In genomic region chr7:79140897-79141296, GRCm38 (mm10) we compare ENCODE assay signal across 7 mouse cellular contexts. TPM values are rescaled to one million over a fixed set of nuclear protein-coding genes. Genes with fewer than 3 reads are reported as not detected.
DNase-seq lines count a peak whose midpoint lies in the region; ATAC-seq and TF ChIP-seq lines count a peak whose summit lies in the region.

No protein-coding gene starts in this region.

- no peak overlapping the region for H3K4me2 ChIP-seq in forebrain, embryonic 11.5 days (ENCODE audit: low read depth, low read length, severe bottlenecking)
- no peak overlapping the region for H3K4me2 ChIP-seq in midbrain, embryonic 12.5 days (replicated peaks)

- H3K9ac ChIP-seq in forebrain, embryonic 11.5 days (ENCODE audit: low read length) = no peak overlapping the region
- no peak overlapping the region for H3K9ac ChIP-seq in midbrain, embryonic 12.5 days (replicated peaks)

- 35% methylated on average over 8 of the region's 8 CpGs for WGBS in forebrain, embryonic 11.5 days
- WGBS in midbrain, embryonic 12.5 days = 37% methylated on average over 8 of the region's 8 CpGs
- 53% methylated on average over 8 of the region's 8 CpGs for WGBS in spleen, adult 2 months

- no peaks in the 10 kb centered on the region for H3K27me3 ChIP-seq in forebrain, embryonic 11.5 days (ENCODE audit: control insufficient read depth, insufficient read depth, low read length)
- no peaks in the 10 kb centered on the region for H3K27me3 ChIP-seq in midbrain, embryonic 12.5 days
- H3K27me3 ChIP-seq in spleen, adult 2 months (ENCODE audit: control insufficient read depth, insufficient read depth, low read length) = no peaks in the 10 kb centered on the region

- no peak for TF ChIP-seq POLR2A in spleen, adult 2 months (IDR thresholded peaks at IDR 0.05; ENCODE audit: low read depth, low read length)

- peak; percentile 87 for DNase-seq in NIH3T3 (ENCODE audit: low read depth)
- DNase-seq in c-Kit-negative CD71-positive TER-119-positive erythroid progenitor cells, embryonic 14.5 days (ENCODE audit: low read depth, low spot score) = peak; percentile 26
- DNase-seq in forebrain, embryonic 11.5 days (ENCODE audit: low spot score) = peak; percentile 89
- DNase-seq in left cerebral cortex, adult 18-20 months (ENCODE audit: low spot score in 2 of 2) = peak; percentile 84 to 85
- DNase-seq in spleen, adult 2 months (ENCODE audit: low read depth in 1 of 2, low spot score in 2 of 2) = peak in 1 of 2 experiments; percentile 57

- ATAC-seq in forebrain, embryonic 11.5 days (replicated peaks; ENCODE audit: low FRiP score) = no peak
- peak; percentile 57 to 76; a peak in 3 of 4 replicates for ATAC-seq in hematopoietic stem cell, adult 5-6 weeks (replicated peaks in 1 of 2; ENCODE audit: insufficient read depth in 1 of 2, low FRiP score in 2 of 2, low TSS enrichment in 1 of 2, low read depth in 1 of 2, poor library complexity in 2 of 2, severe bottlenecking in 2 of 2)
- ATAC-seq in midbrain, embryonic 12.5 days (ENCODE audit: low FRiP score, low read depth) = 0 out of 2 replicates have a peak, but pooled peaks have one; percentile 23

- peak; percentile 95 for TF ChIP-seq CTCF in spleen, adult 2 months (IDR thresholded peaks at IDR 0.05; ENCODE audit: extremely low read depth, insufficient read depth, insufficient read length, insufficient replicate concordance)

- no peaks in the 10 kb centered on the region for H3K9me3 ChIP-seq in forebrain, embryonic 11.5 days (ENCODE audit: control insufficient read depth, low read length)
- no peaks in the 10 kb centered on the region for H3K9me3 ChIP-seq in midbrain, embryonic 12.5 days

- no peak overlapping the region for H3K27ac ChIP-seq in forebrain, embryonic 11.5 days (ENCODE audit: low read depth, low read length)
- no peak overlapping the region for H3K27ac ChIP-seq in midbrain, embryonic 12.5 days (replicated peaks)
- H3K27ac ChIP-seq in spleen, adult 2 months (ENCODE audit: insufficient read depth, low read length) = no peak overlapping the region

- no peak overlapping the region for H3K4me3 ChIP-seq in forebrain, embryonic 11.5 days (ENCODE audit: low read depth, low read length)
- no peak overlapping the region for H3K4me3 ChIP-seq in midbrain, embryonic 12.5 days
- H3K4me3 ChIP-seq in spleen, adult 2 months (ENCODE audit: extremely low read depth, insufficient read depth, insufficient read length) = no peak overlapping the region

- no peaks in the 10 kb centered on the region for H3K36me3 ChIP-seq in forebrain, embryonic 11.5 days (ENCODE audit: control insufficient read depth, insufficient read depth, low read length)
- H3K36me3 ChIP-seq in midbrain, embryonic 12.5 days = peaks cover 9% of the 10 kb centered on the region; the same call in 1 of the 2 replicates
- peaks cover 7% of the 10 kb centered on the region for H3K36me3 ChIP-seq in spleen, adult 2 months (ENCODE audit: control insufficient read depth, insufficient read depth, low read length)

- H3K4me1 ChIP-seq in forebrain, embryonic 11.5 days (replicated peaks; ENCODE audit: control insufficient read depth, insufficient read depth, low read length) = no peaks in the 10 kb centered on the region
- H3K4me1 ChIP-seq in midbrain, embryonic 12.5 days = no peaks in the 10 kb centered on the region
- H3K4me1 ChIP-seq in spleen, adult 2 months (ENCODE audit: control insufficient read depth, insufficient read depth, insufficient read length) = no peaks in the 10 kb centered on the region

RNA-seq across cellular contexts. Expression of gene Mfge8, which starts 8.0 kb away (rescaled TPM):
- polyA plus RNA-seq in forebrain, embryonic 11.5 days (2014; fragmentation: Nextera tagmentation; extraction: Ambion mirVana) = 65.1 and 78.7 TPM in 2 replicates
- total RNA-seq in hematopoietic stem cell, adult 5-6 weeks (2017) = 30.7 and 36.0 TPM in 2 replicates
- total RNA-seq in left cerebral cortex, adult 18-20 months (2021) = 100 to 1,000 TPM; 184 to 202 TPM
- 57.6 and 68.1 TPM in 2 replicates for polyA plus RNA-seq in midbrain, embryonic 12.5 days (2016; fragmentation: Nextera tagmentation; extraction: Ambion mirVana)
- polyA plus RNA-seq in spleen, adult 2 months (2012; rRNA removed) = 799 and 1,110 TPM in 2 replicates

RNA-seq across cellular contexts. Expression of gene Hapln3, which starts 10.1 kb away (rescaled TPM):
- 1.5 and 2.8 TPM in 2 replicates for polyA plus RNA-seq in forebrain, embryonic 11.5 days (2014; fragmentation: Nextera tagmentation; extraction: Ambion mirVana)
- total RNA-seq in hematopoietic stem cell, adult 5-6 weeks (2017) = not detected in 2 replicates
- total RNA-seq in left cerebral cortex, adult 18-20 months (2021) = 1 to 10 TPM; 1.9 to 2.2 TPM
- polyA plus RNA-seq in midbrain, embryonic 12.5 days (2016; fragmentation: Nextera tagmentation; extraction: Ambion mirVana) = 1.5 and 2.0 TPM in 2 replicates
- polyA plus RNA-seq in spleen, adult 2 months (2012; rRNA removed) = 0.90 and 1.5 TPM in 2 replicates

Comparison
In these comparisons a context has a peak if more than half of its experiments do, and no peak if none do; other contexts are left out.
1. RNA of gene Mfge8, which starts 8.0 kb away (polyA plus RNA-seq): 799 to 1,110 TPM in spleen, adult 2 months; 57.6 to 68.1 TPM in midbrain, embryonic 12.5 days and 65.1 to 78.7 TPM in forebrain, embryonic 11.5 days; every median in the first group is over 10 times any median in the second.